Mouse (Mus musculus): ENCODE results near the gene 1110008P14Rik. TPM values are rescaled to one million over a fixed set of nuclear protein-coding genes. Genes with fewer than 3 reads are reported as not detected.

The 1110008P14Rik gene
- total RNA-seq, 2 experiments from 2014 or later, result 181 to 189 TPM

DNA sequence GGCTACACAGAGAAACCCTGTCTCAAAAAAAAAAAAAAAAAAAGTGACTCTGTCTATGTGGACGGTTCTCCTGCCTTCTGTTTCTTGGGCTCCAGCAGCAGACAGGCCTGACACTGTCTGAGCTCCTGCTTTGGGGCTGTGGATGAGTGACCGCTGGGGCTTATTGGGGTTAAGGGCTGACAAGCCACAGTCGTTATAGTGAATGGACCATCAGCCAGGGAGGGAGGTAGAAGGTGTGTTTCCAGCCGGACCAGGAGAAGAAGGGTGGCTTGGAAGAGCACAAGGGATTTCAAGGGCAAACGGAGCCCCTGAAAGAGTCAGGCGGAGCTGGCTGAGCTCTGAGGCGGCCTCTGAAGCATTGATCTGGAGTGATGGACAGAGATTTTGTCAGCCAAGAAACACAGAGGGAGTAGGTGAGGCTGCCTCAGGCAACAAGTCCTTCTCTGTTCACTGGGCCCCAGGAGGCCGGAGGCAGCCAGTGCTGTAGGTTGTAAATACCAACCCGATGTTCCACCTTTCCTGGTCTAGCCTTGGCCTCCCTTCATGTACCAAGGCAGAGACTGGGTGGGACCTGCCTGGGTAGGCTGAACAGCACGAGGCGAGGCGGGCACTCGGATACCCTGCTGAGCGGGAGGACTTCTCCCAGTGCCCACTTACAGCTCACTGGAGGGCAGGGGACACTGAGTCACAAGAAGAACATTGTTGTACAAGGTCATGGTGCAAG, 37.0 kb downstream of the 1110008P14Rik start:
- DNase-seq (ENCODE audit: low spot score in 2 of 2), result no peak

DNA sequence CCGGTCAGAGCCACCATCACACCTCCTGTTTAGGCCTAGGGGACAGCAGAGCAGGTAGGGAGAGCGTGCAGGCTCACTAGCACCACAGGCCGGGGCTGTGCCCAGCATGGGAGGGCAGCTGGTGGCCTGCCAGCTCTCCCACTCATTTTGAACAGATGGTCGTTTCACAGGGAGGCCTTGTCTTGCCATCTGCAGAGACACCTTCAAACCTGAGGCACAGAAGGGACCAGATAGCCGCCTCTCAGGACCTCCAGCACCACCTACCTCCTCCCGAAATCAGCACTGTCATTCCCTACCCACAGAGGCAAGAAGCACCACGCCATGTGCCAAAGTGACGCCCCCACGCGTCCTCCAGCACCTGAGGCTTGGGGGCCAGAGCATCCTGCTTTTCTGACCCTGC, 37.7 kb downstream of the 1110008P14Rik start:
- peak in 1 of 2 experiments; percentile 37 for DNase-seq (ENCODE audit: low spot score in 2 of 2)

DNA sequence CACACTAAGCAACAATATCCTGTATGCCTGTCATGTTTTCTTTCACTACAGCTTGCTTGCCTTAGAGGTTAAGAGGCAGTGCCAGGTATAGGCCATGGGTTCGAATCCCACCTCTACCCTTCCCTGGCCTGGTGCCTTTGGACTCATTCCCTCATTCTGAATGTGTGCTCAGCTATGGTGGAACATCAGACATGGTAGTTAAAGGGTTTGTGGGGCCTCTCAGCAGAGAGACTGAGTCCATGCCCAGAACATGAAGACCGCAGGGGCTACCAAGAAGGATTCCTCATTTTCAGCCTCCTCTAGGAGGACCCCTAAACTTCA, 38.4 kb downstream of the 1110008P14Rik start:
- no peak for DNase-seq (ENCODE audit: low spot score in 2 of 2)

DNA sequence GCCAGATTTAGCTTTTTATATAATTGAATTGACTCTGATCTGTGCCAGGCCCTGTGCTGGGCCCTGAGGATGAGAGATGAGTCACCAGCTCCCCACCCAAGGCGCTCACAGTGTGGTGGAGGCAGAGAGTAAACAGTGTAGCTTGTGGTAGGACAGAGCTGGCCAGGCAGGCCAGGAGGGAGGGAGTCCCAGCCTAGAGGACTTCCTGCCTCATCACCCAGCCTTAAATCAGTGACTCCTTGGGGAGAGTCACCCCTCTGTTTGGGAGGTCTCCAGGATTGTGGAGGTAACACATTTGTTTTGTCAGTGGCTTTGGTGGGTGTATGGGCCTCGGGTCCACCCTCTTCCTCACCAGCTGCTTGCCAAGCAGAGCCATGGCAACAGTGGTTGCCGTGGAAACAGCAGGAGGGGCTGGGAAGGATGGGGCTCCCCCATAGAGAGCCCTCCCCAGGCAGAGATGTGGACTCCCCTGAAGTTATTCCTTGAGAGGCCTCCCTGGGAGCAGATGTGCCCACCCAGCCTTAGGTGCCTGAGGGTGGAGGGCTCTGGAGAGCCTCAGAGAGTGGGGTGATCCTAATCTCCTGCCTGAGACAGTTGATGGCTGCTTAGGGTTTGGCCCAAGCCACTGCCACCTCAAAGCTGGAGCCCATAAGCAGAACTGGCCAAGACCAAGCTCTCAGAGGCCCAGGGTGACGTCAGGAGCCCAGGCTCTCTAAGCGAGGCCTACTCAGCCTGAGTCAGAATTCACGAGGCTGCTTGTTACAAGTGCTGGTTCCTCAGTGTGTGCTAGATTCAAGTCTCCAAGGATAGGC, 39.0 kb downstream of the 1110008P14Rik start:
- peak in 1 of 2 experiments; percentile 46 for DNase-seq (ENCODE audit: low spot score in 2 of 2)

DNA sequence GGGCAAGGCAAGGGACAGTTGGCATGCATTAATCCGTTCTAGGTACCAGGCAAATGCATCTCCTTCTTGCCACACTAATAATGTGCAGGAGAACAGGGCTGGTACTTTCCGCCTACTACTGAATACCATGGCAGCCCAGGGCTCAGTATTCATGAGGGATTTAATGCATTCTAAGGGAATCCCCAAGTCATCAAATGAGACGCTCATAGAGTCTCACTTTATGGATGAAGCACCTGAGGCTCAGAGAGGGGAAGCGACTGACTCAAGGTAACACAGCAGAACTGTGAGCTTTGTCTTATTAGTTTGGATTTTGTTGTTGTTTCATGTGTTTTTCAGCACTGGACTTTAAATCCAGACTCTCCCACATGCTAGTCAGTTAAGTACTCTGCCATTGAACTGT, 39.7 kb downstream of the 1110008P14Rik start:
- no peak for DNase-seq (ENCODE audit: low spot score in 2 of 2)

DNA sequence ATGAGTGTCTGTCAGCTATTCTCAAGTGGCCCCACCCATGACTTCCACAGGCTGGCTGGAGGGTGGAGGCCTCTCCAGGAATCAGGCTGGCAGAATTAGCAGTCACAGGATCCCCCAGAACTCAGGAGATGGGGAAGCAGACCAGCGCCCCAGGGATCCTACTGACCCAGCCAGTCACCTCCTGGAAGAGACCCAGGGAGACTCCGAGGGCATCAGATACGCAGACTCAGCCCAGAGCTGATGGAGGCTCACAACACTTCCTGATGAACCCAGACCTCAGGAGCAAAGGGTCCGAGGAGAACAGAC, 40.2 kb downstream of the 1110008P14Rik start:
- no peak for DNase-seq (ENCODE audit: low spot score in 2 of 2)

DNA sequence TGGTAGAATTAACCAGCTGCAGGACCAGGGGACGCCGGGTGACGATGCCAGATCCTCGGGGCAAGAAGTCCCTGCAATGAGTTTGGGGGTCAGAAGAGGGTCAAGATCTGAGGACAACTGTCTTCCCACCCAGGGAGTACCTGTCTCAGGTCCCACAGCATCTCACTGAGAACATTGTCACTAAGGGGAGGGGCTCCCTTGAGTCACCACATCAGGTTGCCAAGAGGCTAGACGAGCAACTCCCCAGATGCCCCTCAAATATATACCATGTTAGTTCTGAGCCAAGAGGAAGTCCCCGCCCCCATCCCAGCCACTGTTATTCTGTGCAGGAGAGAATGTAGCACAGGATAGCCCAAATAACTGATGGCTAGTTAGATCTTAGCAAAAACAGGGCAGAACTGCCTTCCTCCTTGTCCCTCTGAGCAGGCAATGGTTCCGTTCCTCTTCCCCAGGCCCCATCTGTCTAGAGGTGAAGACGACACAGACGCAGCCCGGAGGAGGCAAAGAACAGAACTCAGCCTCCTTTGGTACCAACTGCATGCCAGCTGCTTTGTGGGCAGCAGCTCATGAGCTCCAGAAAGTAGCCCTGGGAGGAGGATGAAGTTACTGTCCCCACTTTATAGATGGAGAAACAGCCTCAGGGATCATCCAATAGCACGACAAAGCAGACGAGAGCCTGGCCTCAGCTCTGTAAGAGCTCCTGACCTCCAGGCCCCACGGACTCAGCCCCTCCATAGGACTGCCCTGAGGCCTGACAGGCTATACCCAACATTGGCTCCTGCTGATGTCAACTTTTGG, 40.7 kb downstream of the 1110008P14Rik start:
- DNase-seq (ENCODE audit: low spot score in 2 of 2), result no peak

DNA sequence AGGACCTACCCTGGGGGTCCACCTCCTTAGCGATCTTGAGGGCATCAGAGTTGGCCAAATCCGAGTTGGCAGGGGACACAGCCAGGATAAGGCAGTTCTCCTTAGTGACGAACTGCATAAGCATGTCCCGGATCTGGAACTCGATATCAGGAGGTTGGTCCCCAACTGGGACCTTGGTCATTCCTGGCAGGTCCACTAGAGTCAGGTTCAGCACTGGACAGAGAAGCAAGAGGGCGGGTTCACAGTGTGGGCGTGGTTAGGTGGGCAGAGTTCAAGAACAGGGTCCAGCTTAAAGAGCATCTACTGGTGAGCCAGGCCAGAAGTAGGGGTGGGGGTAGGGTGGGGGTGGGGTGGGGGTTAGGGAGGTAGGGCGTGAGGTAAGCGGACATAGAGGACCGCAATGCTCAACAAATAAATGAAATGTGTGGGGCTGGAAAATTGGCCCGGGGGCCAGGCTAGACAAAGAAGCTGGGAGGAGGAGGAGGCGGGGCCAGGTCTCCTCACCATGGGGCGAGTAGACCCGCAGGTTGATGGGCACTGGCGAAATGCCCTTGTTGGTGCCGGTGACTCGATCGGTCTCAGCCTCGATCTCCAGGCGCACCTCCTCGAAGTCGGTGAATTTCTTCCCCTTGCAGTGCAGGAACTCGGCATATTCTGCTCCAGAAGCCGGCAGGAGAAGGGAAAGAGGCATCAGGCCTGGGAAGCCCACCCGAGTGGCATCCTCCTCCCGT, 41.7 kb downstream of the 1110008P14Rik start:
- no peak for DNase-seq (ENCODE audit: low spot score in 2 of 2)

DNA sequence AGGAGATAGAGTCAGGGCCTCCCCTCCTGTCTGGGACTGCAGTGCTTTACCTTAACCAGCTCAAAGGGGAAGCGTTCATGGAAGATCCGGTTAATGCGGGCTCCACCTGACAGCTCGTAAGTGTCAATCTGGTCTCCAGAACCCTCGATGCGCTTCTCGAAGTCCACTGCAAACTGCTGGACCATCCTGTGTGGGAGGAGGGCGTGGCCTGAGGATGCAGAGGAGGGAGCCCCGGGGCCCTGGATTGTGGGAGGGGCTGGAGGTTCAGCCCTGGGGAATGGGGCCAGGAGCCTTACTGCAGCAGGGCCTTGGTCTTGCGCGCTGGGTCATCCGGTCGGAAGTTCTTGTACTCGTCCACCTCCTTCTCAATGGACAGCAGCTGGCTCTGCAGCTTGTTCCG, 45.9 kb downstream of the 1110008P14Rik start:
- DNase-seq (ENCODE audit: low spot score in 2 of 2), result no peak

DNA sequence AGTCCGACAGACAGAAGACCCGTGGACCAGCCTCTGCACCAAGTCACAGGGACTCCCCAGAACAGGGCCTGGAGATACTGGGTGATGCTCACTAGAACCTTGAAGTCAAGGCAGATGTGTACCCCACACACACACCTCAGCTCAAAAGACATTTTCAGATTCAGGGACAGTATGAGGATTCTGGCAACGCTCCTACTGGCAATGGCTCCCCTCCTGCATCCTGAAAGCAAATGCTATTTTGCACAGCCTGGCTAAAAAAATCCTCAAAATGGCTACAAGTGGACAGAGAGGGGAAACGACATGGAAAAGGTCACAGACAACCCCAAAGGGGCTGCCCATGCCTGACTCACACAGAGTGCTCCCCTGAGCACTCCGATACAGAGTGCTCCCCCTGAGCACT, 49.6 kb downstream of the 1110008P14Rik start:
- no peak for DNase-seq (ENCODE audit: low spot score in 2 of 2)

DNA sequence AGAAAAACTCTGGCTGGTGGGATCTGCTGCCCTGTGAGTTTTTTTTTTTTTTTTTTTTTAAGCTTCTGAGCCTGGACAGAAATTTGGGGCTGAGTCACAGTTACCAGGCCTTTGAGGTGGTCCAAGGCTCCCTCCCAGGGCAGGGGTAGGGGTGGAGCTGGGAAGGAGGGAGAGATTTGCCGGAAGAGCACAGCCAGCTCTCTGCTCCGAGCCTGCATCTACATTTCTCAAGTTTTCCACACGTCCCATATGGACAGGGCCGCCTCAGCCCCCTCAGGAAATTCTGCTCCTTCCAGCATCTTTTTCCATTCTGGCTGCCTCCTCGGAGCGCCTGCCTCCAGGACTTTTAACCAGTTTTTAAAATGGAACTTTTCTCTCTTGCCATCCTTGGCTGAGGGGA, 52.2 kb downstream of the 1110008P14Rik start:
- DNase-seq (ENCODE audit: low spot score in 2 of 2), result no peak

DNA sequence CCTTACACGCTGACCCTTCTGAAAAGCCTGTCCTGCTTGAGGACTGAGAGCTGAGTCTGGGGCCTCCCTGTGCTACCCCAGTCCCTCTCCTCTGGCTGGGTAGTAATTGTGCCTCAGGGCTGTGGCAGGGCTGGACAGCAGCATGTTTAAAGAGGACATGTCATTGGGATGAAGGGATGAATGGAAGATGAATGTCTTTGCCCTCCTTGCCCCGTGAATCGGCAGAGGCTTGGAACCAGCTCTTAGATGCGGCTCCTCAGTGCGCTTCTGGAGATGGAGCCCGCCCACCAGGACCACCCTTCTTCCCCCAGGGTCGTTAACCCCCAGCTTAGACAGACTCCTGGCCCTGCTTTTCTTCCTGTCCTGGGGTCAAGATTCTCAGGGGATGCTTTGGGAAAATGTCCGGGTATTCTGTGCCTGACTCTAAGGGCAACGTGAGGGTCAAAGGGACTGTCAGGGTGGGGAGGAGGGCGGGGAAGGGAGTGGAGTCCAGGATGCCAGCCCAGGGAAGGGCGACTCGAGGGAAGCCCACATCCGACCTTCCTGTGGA, 52.8 kb downstream of the 1110008P14Rik start:
- DNase-seq (ENCODE audit: low spot score in 2 of 2), result no peak

DNA sequence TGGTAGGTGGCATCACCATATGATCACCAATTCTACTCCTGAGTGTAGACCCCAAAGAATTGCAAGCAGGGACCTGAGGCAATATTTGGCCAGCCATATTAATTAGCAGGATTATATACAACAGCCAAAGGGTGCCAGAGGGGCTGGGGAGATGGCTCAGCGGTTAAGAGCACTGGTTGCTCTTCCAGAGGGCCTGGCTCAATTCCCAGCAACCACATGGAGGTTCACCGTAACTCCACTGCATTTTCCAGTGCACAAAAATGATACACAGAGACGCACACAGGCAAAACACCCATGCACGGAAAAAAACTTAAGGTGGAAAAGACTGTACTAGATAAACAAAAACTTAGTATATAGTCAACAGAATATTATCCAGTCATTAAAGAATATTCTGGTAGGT, 54.5 kb downstream of the 1110008P14Rik start:
- no peak for DNase-seq (ENCODE audit: low spot score in 2 of 2)

Other genes starting within 250 kb of the 1110008P14Rik start
- gene Prrc2b, start 230.9 kb downstream of the 1110008P14Rik start, total RNA-seq (2021), result 100 to 1,000 TPM; 253 to 268 TPM
- 10 to 100 TPM; 22.4 to 23.6 TPM for gene Pomt1, start 145.3 kb downstream of the 1110008P14Rik start, total RNA-seq (2021)
- 10 to 100 TPM; 55.5 to 59.2 TPM for gene Uck1, start 121.8 kb downstream of the 1110008P14Rik start, total RNA-seq (2021)
- gene Golga2, start 94.6 kb downstream of the 1110008P14Rik start, total RNA-seq (2021), result 10 to 100 TPM; 73.8 to 86.1 TPM
- 100 to 1,000 TPM; 210 to 223 TPM for gene Swi5, start 93.9 kb downstream of the 1110008P14Rik start, total RNA-seq (2021)
- gene Ciz1, start 29.6 kb downstream of the 1110008P14Rik start, total RNA-seq (2021), result 10 to 100 TPM; 67.3 to 69.5 TPM
- gene Dnm1, start 28.6 kb downstream of the 1110008P14Rik start, total RNA-seq (2021), result 1,000 to 10,000 TPM; 1,139 to 1,143 TPM
- 1 to 10 TPM; 2.0 to 2.9 TPM for gene Lcn2, start 6.3 kb upstream of the 1110008P14Rik start, total RNA-seq (2021)
- 10 to 100 TPM; 36.6 to 40.3 TPM for gene Ptges2, start 14.0 kb upstream of the 1110008P14Rik start, total RNA-seq (2021)
- gene Naif1, start 68.5 kb upstream of the 1110008P14Rik start, total RNA-seq (2021), result 1 to 10 TPM; 3.7 to 4.1 TPM
- gene Slc25a25, start 69.5 kb upstream of the 1110008P14Rik start, total RNA-seq (2021), result 10 to 100 TPM; 45.5 to 50.3 TPM
- 10 to 100 TPM; 50.2 to 52.9 TPM for gene Fam102a, start 153.4 kb upstream of the 1110008P14Rik start, total RNA-seq (2021)
- 10 to 100 TPM; 78.8 to 90.1 TPM for gene Dpm2, start 188.9 kb upstream of the 1110008P14Rik start, total RNA-seq (2021)
- gene Pip5kl1, start 192.9 kb upstream of the 1110008P14Rik start, total RNA-seq (2021), result 1 to 10 TPM; 4.4 to 7.2 TPM
- gene 9430097D07Rik, start 193.7 kb upstream of the 1110008P14Rik start, total RNA-seq (2021), result under 1 TPM; 0.44 to 0.93 TPM
- gene St6galnac4, start 205.2 kb upstream of the 1110008P14Rik start, total RNA-seq (2021), result 10 to 100 TPM; 41.7 to 42.1 TPM
- gene St6galnac6, start 217.8 kb upstream of the 1110008P14Rik start, total RNA-seq (2021), result 100 to 1,000 TPM in 1 of 2 experiments, 10 to 100 TPM in 1; 99.0 to 106 TPM
- gene Ak1, start 239.8 kb upstream of the 1110008P14Rik start, total RNA-seq (2021), result 100 to 1,000 TPM; 124 to 125 TPM

All from layer of hippocampus, postnatal 14 days (tissue).